Mouse (Mus musculus): Measurements from ENCODE around the gene Gdf15. TPM values are rescaled to one million over a fixed set of nuclear protein-coding genes. Genes with fewer than 3 reads are reported as not detected.
A peak's percentile ranks its signal among the peaks of the same experiment; 100 is the strongest.

Gdf15 gene
- polyA plus RNA-seq (2014; fragmentation: Nextera tagmentation; extraction: Ambion mirVana) = 0.17 and 0.24 TPM in 2 replicates

- no peaks in the 10 kb centered on the region for H3K27me3 ChIP-seq (ENCODE audit: control insufficient read depth, insufficient read depth, low read length)
- 0 out of 2 replicates have a peak within 1 kb of the TSS, but pooled peaks have one; percentile 14 for H3K4me2 ChIP-seq (replicated peaks; ENCODE audit: low read depth, low read length)
- H3K9me3 ChIP-seq (ENCODE audit: control insufficient read depth, low read depth, low read length) = no peaks in the 10 kb centered on the region
- H3K36me3 ChIP-seq (ENCODE audit: control insufficient read depth, insufficient read depth, low read length) = no peaks in the 10 kb centered on the region
- no peak within 1 kb of the TSS for H3K9ac ChIP-seq (replicated peaks; ENCODE audit: low read depth, low read length)
- no peak for ATAC-seq (ENCODE audit: insufficient number of reproducible peaks, insufficient read depth, low FRiP score, low read depth)
- H3K4me1 ChIP-seq (ENCODE audit: control insufficient read depth, insufficient read depth, low read length) = peaks cover 29% of the 10 kb centered on the region
- H3K4me3 ChIP-seq (ENCODE audit: low read depth, low read length) = no peak within 1 kb of the TSS
- no peak within 1 kb of the TSS for H3K27ac ChIP-seq (ENCODE audit: low read length)
- 64% methylated on average over 6 of the region's 6 CpGs for WGBS
Observed at GRCm38 (mm10) chr8:70632346-70632892, at the start of gene Gdf15. Gdf15 (minus strand) TSS chr8:70632456.

GRCm38 (mm10) chr8:70681410-70681809, 49.2 kb upstream of the Gdf15 start:
- 64% methylated on average over 3 of the region's 3 CpGs for WGBS
- no peaks in the 10 kb centered on the region for H3K27me3 ChIP-seq (ENCODE audit: control insufficient read depth, insufficient read depth, low read length)
- peaks cover 10% of the 10 kb centered on the region; the same call in 1 of the 2 replicates for H3K36me3 ChIP-seq (ENCODE audit: control insufficient read depth, insufficient read depth, low read length)
- H3K9ac ChIP-seq (replicated peaks; ENCODE audit: low read depth, low read length) = no peak overlapping the region
- ATAC-seq (ENCODE audit: insufficient number of reproducible peaks, insufficient read depth, low FRiP score, low read depth) = no peak
- H3K4me2 ChIP-seq (replicated peaks; ENCODE audit: low read depth, low read length) = no peak overlapping the region
- no peak overlapping the region for H3K4me3 ChIP-seq (ENCODE audit: low read depth, low read length)
- H3K27ac ChIP-seq (ENCODE audit: low read length) = no peak overlapping the region
- H3K9me3 ChIP-seq (ENCODE audit: control insufficient read depth, low read depth, low read length) = no peaks in the 10 kb centered on the region
- peaks cover 13% of the 10 kb centered on the region; the same call in 1 of the 2 replicates for H3K4me1 ChIP-seq (ENCODE audit: control insufficient read depth, insufficient read depth, low read length)

- no peaks in the 10 kb centered on the region for H3K9me3 ChIP-seq (ENCODE audit: control insufficient read depth, low read depth, low read length)
- 68% methylated on average over 3 of the region's 3 CpGs for WGBS
- H3K27ac ChIP-seq (ENCODE audit: low read length) = no peak overlapping the region
- H3K36me3 ChIP-seq (ENCODE audit: control insufficient read depth, insufficient read depth, low read length) = peaks cover 12% of the 10 kb centered on the region; the same call in 1 of the 2 replicates
- H3K4me1 ChIP-seq (ENCODE audit: control insufficient read depth, insufficient read depth, low read length) = peaks cover 13% of the 10 kb centered on the region; the same call in 1 of the 2 replicates
- H3K27me3 ChIP-seq (ENCODE audit: control insufficient read depth, insufficient read depth, low read length) = no peaks in the 10 kb centered on the region
- no peak overlapping the region for H3K4me3 ChIP-seq (ENCODE audit: low read depth, low read length)
- no peak for ATAC-seq (ENCODE audit: insufficient number of reproducible peaks, insufficient read depth, low FRiP score, low read depth)
- no peak overlapping the region for H3K9ac ChIP-seq (replicated peaks; ENCODE audit: low read depth, low read length)
- no peak overlapping the region for H3K4me2 ChIP-seq (replicated peaks; ENCODE audit: low read depth, low read length)
Observed at GRCm38 (mm10) chr8:70680039-70680438, 47.8 kb upstream of the Gdf15 start.

GRCm38 (mm10) chr8:70679404-70679803, 47.1 kb upstream of the Gdf15 start:
- Histone ChIP-seq H3K4me3 (ENCODE audit: low read depth, low read length) (no peak overlapping the region), H3K36me3 (ENCODE audit: control insufficient read depth, insufficient read depth, low read length) (peaks cover 12% of the 10 kb centered on the region; the same call in 1 of the 2 replicates), H3K4me1 (ENCODE audit: control insufficient read depth, insufficient read depth, low read length) (peaks cover 19% of the 10 kb centered on the region), H3K4me2 (replicated peaks; ENCODE audit: low read depth, low read length) (no peak overlapping the region), H3K27ac (ENCODE audit: low read length) (no peak overlapping the region), H3K27me3 (ENCODE audit: control insufficient read depth, insufficient read depth, low read length) (no peaks in the 10 kb centered on the region), H3K9me3 (ENCODE audit: control insufficient read depth, low read depth, low read length) (no peaks in the 10 kb centered on the region), H3K9ac (replicated peaks; ENCODE audit: low read depth, low read length) (no peak overlapping the region)
- no peak for ATAC-seq (ENCODE audit: insufficient number of reproducible peaks, insufficient read depth, low FRiP score, low read depth)
- 90% methylated on average over 4 of the region's 4 CpGs for WGBS

GRCm38 (mm10) chr8:70678679-70679078, 46.4 kb upstream of the Gdf15 start:
- peaks cover 12% of the 10 kb centered on the region; the same call in 1 of the 2 replicates for H3K36me3 ChIP-seq (ENCODE audit: control insufficient read depth, insufficient read depth, low read length)
- no peak overlapping the region for H3K9ac ChIP-seq (replicated peaks; ENCODE audit: low read depth, low read length)
- no peak overlapping the region for H3K4me2 ChIP-seq (replicated peaks; ENCODE audit: low read depth, low read length)
- no peaks in the 10 kb centered on the region for H3K9me3 ChIP-seq (ENCODE audit: control insufficient read depth, low read depth, low read length)
- H3K4me1 ChIP-seq (ENCODE audit: control insufficient read depth, insufficient read depth, low read length) = peaks cover 26% of the 10 kb centered on the region
- no peak for ATAC-seq (ENCODE audit: insufficient number of reproducible peaks, insufficient read depth, low FRiP score, low read depth)
- H3K4me3 ChIP-seq (ENCODE audit: low read depth, low read length) = no peak overlapping the region
- no peak overlapping the region for H3K27ac ChIP-seq (ENCODE audit: low read length)
- H3K27me3 ChIP-seq (ENCODE audit: control insufficient read depth, insufficient read depth, low read length) = no peaks in the 10 kb centered on the region

- Histone ChIP-seq H3K9ac (replicated peaks; ENCODE audit: low read depth, low read length) (no peak overlapping the region), H3K4me3 (ENCODE audit: low read depth, low read length) (no peak overlapping the region), H3K36me3 (ENCODE audit: control insufficient read depth, insufficient read depth, low read length) (peaks cover 12% of the 10 kb centered on the region; the same call in 1 of the 2 replicates), H3K27ac (ENCODE audit: low read length) (no peak overlapping the region), H3K4me1 (ENCODE audit: control insufficient read depth, insufficient read depth, low read length) (peaks cover 24% of the 10 kb centered on the region), H3K27me3 (ENCODE audit: control insufficient read depth, insufficient read depth, low read length) (no peaks in the 10 kb centered on the region), H3K9me3 (ENCODE audit: control insufficient read depth, low read depth, low read length) (no peaks in the 10 kb centered on the region), H3K4me2 (replicated peaks; ENCODE audit: low read depth, low read length) (no peak overlapping the region)
- no peak for ATAC-seq (ENCODE audit: insufficient number of reproducible peaks, insufficient read depth, low FRiP score, low read depth)
- WGBS = 89% methylated on average over 15 of the region's 15 CpGs
Observed at GRCm38 (mm10) chr8:70677451-70678080, 45.3 kb upstream of the Gdf15 start.

- Histone ChIP-seq H3K27ac (ENCODE audit: low read length) (no peak overlapping the region), H3K4me1 (ENCODE audit: control insufficient read depth, insufficient read depth, low read length) (peaks cover 13% of the 10 kb centered on the region), H3K9me3 (ENCODE audit: control insufficient read depth, low read depth, low read length) (no peaks in the 10 kb centered on the region), H3K4me2 (replicated peaks; ENCODE audit: low read depth, low read length) (no peak overlapping the region), H3K4me3 (ENCODE audit: low read depth, low read length) (no peak overlapping the region), H3K27me3 (ENCODE audit: control insufficient read depth, insufficient read depth, low read length) (no peaks in the 10 kb centered on the region), H3K36me3 (ENCODE audit: control insufficient read depth, insufficient read depth, low read length) (peaks cover 12% of the 10 kb centered on the region; the same call in 1 of the 2 replicates), H3K9ac (replicated peaks; ENCODE audit: low read depth, low read length) (no peak overlapping the region)
- WGBS = 85% methylated on average over 1 of the region's 1 CpGs
- no peak for ATAC-seq (ENCODE audit: insufficient number of reproducible peaks, insufficient read depth, low FRiP score, low read depth)
Observed at GRCm38 (mm10) chr8:70675336-70675735, 43.1 kb upstream of the Gdf15 start.

- no peaks in the 10 kb centered on the region for H3K9me3 ChIP-seq (ENCODE audit: control insufficient read depth, low read depth, low read length)
- peaks cover 13% of the 10 kb centered on the region for H3K4me1 ChIP-seq (ENCODE audit: control insufficient read depth, insufficient read depth, low read length)
- 73% methylated on average over 4 of the region's 4 CpGs for WGBS
- peaks cover 12% of the 10 kb centered on the region; the same call in 1 of the 2 replicates for H3K36me3 ChIP-seq (ENCODE audit: control insufficient read depth, insufficient read depth, low read length)
- H3K9ac ChIP-seq (replicated peaks; ENCODE audit: low read depth, low read length) = 0 out of 2 replicates have a peak overlapping the region, but pooled peaks have one; percentile 45
- H3K27ac ChIP-seq (ENCODE audit: low read length) = peak overlapping the region; percentile 94
- 0 out of 2 replicates have a peak overlapping the region, but pooled peaks have one; percentile 78 for H3K4me2 ChIP-seq (replicated peaks; ENCODE audit: low read depth, low read length)
- no peaks in the 10 kb centered on the region for H3K27me3 ChIP-seq (ENCODE audit: control insufficient read depth, insufficient read depth, low read length)
- ATAC-seq (ENCODE audit: insufficient number of reproducible peaks, insufficient read depth, low FRiP score, low read depth) = no peak
- no peak overlapping the region for H3K4me3 ChIP-seq (ENCODE audit: low read depth, low read length)
Observed at GRCm38 (mm10) chr8:70674716-70675115, 42.5 kb upstream of the Gdf15 start.

Measured in stomach, embryonic 14.5 days (tissue).